Mouse (Mus musculus): ENCODE measurements around the gene Ccna1. TPM values are rescaled to one million over a fixed set of nuclear protein-coding genes. Genes with fewer than 3 reads are reported as not detected.

Gene Ccna1
- total and polyA plus RNA-seq, 3 experiments: not detected

DNA sequence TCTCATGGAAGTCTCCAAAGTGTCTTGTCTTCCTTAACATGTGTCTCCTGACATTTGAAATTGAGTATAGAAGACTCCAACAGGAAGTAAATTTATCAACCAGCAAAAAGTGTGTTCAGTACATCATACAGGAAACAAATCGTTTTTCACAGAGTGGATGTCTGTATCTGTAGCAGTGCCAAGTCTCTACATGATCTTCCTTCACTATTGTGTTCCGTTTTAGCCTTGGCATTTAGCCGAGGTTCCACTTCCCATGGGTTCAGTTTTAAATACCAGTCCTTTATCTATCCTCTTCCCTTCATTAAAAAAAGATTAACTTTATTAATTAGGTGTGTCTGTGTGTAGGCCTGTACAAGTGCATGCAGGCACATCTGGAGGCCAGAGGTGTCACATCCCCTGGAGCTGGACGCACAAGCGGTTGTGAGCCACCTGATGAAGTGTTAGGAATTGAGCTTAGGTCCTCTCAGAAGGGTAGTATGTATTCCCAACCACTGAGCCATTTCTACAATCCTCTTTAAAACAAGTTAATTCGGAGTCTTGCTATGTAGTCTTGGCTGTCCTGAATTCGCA, 27.9 kb downstream of the Ccna1 start:
- in situ Hi-C loops (cut with MboI; ENCODE audit: low pct_ligation_motif_present, low pct_unique_long_range_greater_than_20kb, low sequenced_read_pairs): no loop called here
- dilution Hi-C loops (cut with MboI; ENCODE audit: extremely low pct_ligation_motif_present, extremely low pct_unique_long_range_greater_than_20kb, low sequenced_read_pairs): no loop called here
- H3K79me2 ChIP-seq (replicated peaks; ENCODE audit: control insufficient read depth, extremely low read depth, insufficient read depth, poor library complexity, severe bottlenecking): no peaks in the 10 kb centered on the region

DNA sequence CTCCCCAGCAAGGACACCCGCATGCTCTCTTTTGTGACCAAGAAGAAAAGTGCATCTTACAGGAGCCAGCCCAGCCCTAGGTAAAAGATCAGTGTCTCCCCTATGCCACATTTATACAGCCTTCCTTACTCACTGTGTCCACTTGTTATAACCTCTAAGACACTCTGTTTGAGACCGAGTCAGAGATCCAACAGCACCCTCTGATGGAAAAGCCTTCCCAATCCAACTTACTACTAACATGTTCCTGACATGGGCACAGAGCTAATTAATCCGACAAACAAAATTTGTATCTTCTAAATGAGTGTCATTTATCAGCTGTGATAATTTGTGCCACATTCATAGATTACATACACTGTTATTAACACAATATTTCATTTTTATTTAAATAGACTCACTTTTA, 29.8 kb downstream of the Ccna1 start:
- Histone ChIP-seq H3K4me2 (ENCODE audit: insufficient read depth, low read depth, poor library complexity, severe bottlenecking) (no peak overlapping the region), H3K36me3 (replicated peaks in 1 of 2; ENCODE audit: control insufficient read depth in 1 of 2, insufficient read depth in 1 of 2, low read length in 1 of 2) (no peaks in the 10 kb centered on the region), H3K9ac (ENCODE audit: insufficient read depth, low read depth) (no peak overlapping the region), H3K4me3 (replicated peaks in 1 of 3; ENCODE audit: low read depth in 2 of 3, low read length in 2 of 3, poor library complexity in 1 of 3) (no peak overlapping the region), H3K4me1 (ENCODE audit: control insufficient read depth in 1 of 2, insufficient read depth in 2 of 2) (no peaks in the 10 kb centered on the region), H3K79me2 (replicated peaks; ENCODE audit: control insufficient read depth, extremely low read depth, insufficient read depth, poor library complexity, severe bottlenecking) (no peaks in the 10 kb centered on the region), H3K9me3 (replicated peaks; ENCODE audit: low read length) (no peaks in the 10 kb centered on the region), H3K27me3 (replicated peaks) (peaks cover 3% of the 10 kb centered on the region), H3K27ac (ENCODE audit: insufficient read depth, low read depth) (no peak overlapping the region)
- in situ Hi-C loops (cut with MboI; ENCODE audit: low pct_ligation_motif_present, low pct_unique_long_range_greater_than_20kb, low sequenced_read_pairs) (no loop called here), dilution Hi-C loops (cut with MboI; ENCODE audit: extremely low pct_ligation_motif_present, extremely low pct_unique_long_range_greater_than_20kb, low sequenced_read_pairs) (no loop called here)
- DNase-seq (ENCODE audit: extremely low read depth): no peak
- no peak for TF ChIP-seq PAX5 (IDR thresholded peaks at IDR 0.05; ENCODE audit: low read length)
- TF ChIP-seq ELF1 (IDR thresholded peaks at IDR 0.05; ENCODE audit: low read depth, low read length): no peak
- no peak for TF ChIP-seq UBTF (IDR thresholded peaks at IDR 0.05; ENCODE audit: low read depth, low read length)
- TF ChIP-seq MYC (IDR thresholded peaks at IDR 0.05; ENCODE audit: low read depth, low read length): no peak
- TF ChIP-seq CHD1 (IDR thresholded peaks at IDR 0.05; ENCODE audit: low read depth, low read length): no peak
- TF ChIP-seq USF2 (conservative IDR thresholded peaks at IDR 0.05; ENCODE audit: low read depth, low read length): no peak
- no peak for TF ChIP-seq CTCF (conservative IDR thresholded peaks at IDR 0.05 in 1 of 2, IDR thresholded peaks at IDR 0.05 in 1 of 2; ENCODE audit: low read depth in 2 of 2, low read length in 2 of 2)
- TF ChIP-seq ZC3H11A (IDR thresholded peaks at IDR 0.05; ENCODE audit: low read depth, low read length): no peak
- no peak for TF ChIP-seq EP300 (IDR thresholded peaks at IDR 0.05; ENCODE audit: low read length)
- TF ChIP-seq TBP (conservative IDR thresholded peaks at IDR 0.05; ENCODE audit: low read depth, low read length): no peak
- no peak for TF ChIP-seq IRF4 (IDR thresholded peaks at IDR 0.05; ENCODE audit: low read depth, low read length)
- no peak for TF ChIP-seq BHLHE40 (IDR thresholded peaks at IDR 0.05; ENCODE audit: low read depth, low read length)
- TF ChIP-seq MXI1 (IDR thresholded peaks at IDR 0.05; ENCODE audit: low read depth, low read length): no peak
- no peak for TF ChIP-seq E2F4 (IDR thresholded peaks at IDR 0.05; ENCODE audit: insufficient replicate concordance, low read depth, low read length)
- no peak for TF ChIP-seq JUN (IDR thresholded peaks at IDR 0.05; ENCODE audit: insufficient read depth, low read depth, low read length)
- TF ChIP-seq MAFK (IDR thresholded peaks at IDR 0.05; ENCODE audit: insufficient replicate concordance, low read length): no peak
- TF ChIP-seq MAX (IDR thresholded peaks at IDR 0.05; ENCODE audit: low read length): no peak

More for the DNA sequence above, 27.9 kb downstream of the Ccna1 start:
- H3K4me3 ChIP-seq (replicated peaks in 1 of 3; ENCODE audit: low read depth in 2 of 3, low read length in 2 of 3, poor library complexity in 1 of 3): no peak overlapping the region
- H3K9me3 ChIP-seq (replicated peaks; ENCODE audit: low read length): no peaks in the 10 kb centered on the region
- H3K9ac ChIP-seq (ENCODE audit: insufficient read depth, low read depth): no peak overlapping the region
- TF ChIP-seq MXI1 (IDR thresholded peaks at IDR 0.05; ENCODE audit: low read depth, low read length): no peak
- TF ChIP-seq NELFE (IDR thresholded peaks at IDR 0.05; ENCODE audit: low read depth, low read length): no peak
- TF ChIP-seq UBTF (IDR thresholded peaks at IDR 0.05; ENCODE audit: low read depth, low read length): no peak
- TF ChIP-seq HCFC1 (IDR thresholded peaks at IDR 0.05; ENCODE audit: low read depth, low read length): no peak
- TF ChIP-seq TBP (conservative IDR thresholded peaks at IDR 0.05; ENCODE audit: low read depth, low read length): no peak
- no peak for TF ChIP-seq SMC3 (IDR thresholded peaks at IDR 0.05; ENCODE audit: low read depth, low read length)
- TF ChIP-seq JUND (conservative IDR thresholded peaks at IDR 0.05; ENCODE audit: low read depth, low read length): no peak
- TF ChIP-seq USF1 (IDR thresholded peaks at IDR 0.05; ENCODE audit: low read depth, low read length): no peak
- TF ChIP-seq MAZ (IDR thresholded peaks at IDR 0.05; ENCODE audit: low read depth, low read length): no peak
- TF ChIP-seq IRF4 (IDR thresholded peaks at IDR 0.05; ENCODE audit: low read depth, low read length): no peak
- no peak for TF ChIP-seq POLR2A (IDR thresholded peaks at IDR 0.05; ENCODE audit: low read depth, low read length)
- no peak for TF ChIP-seq EP300 (IDR thresholded peaks at IDR 0.05; ENCODE audit: low read length)
- TF ChIP-seq ELF1 (IDR thresholded peaks at IDR 0.05; ENCODE audit: low read depth, low read length): no peak
- no peak for TF ChIP-seq ZC3H11A (IDR thresholded peaks at IDR 0.05; ENCODE audit: low read depth, low read length)
- no peak for DNase-seq (ENCODE audit: extremely low read depth)
- H3K27me3 ChIP-seq (replicated peaks): peaks cover 3% of the 10 kb centered on the region
- H3K27ac ChIP-seq (ENCODE audit: insufficient read depth, low read depth): no peak overlapping the region
- H3K4me1 ChIP-seq (ENCODE audit: control insufficient read depth in 1 of 2, insufficient read depth in 2 of 2): no peaks in the 10 kb centered on the region
- no peaks in the 10 kb centered on the region for H3K36me3 ChIP-seq (replicated peaks in 1 of 2; ENCODE audit: control insufficient read depth in 1 of 2, insufficient read depth in 1 of 2, low read length in 1 of 2)
- no peak overlapping the region for H3K4me2 ChIP-seq (ENCODE audit: insufficient read depth, low read depth, poor library complexity, severe bottlenecking)

Data from CH12.LX (cell line).